Mouse (Mus musculus) kidney, adult 2 months (tissue): ENCODE measurements around the gene Pptc7. TPM values are rescaled to one million over a fixed set of nuclear protein-coding genes. Genes with fewer than 3 reads are reported as not detected.
A peak's percentile ranks its signal among the peaks of the same experiment; 100 is the strongest.

Source experiments
- DNase-seq: peaks from one replicate; pipeline ENCODE4 v3.0.0; 2021
- H3K27ac ChIP-seq: fragments of 200-500 bp; 2 replicates; pipeline ENCODE4 v1.5.1; 2012; ENCODE audit warnings: low read depth, low read length, control low read depth, inconsistent platforms; ENCODE audit not compliant: insufficient read depth
- H3K27me3 ChIP-seq: fragments of 200-500 bp; replicated peaks from 2 replicates; pipeline ENCODE4 v1.6.1; 2012; ENCODE audit warnings: mild to moderate bottlenecking, moderate library complexity, low read length, inconsistent platforms; ENCODE audit not compliant: control insufficient read depth, insufficient read depth
- H3K36me3 ChIP-seq: fragments of 200-500 bp; 2 replicates; pipeline ENCODE4 v1.6.1; 2012; ENCODE audit warnings: mild to moderate bottlenecking, moderate library complexity, low read length, inconsistent platforms; ENCODE audit not compliant: control insufficient read depth, insufficient read depth
- H3K4me1 ChIP-seq: fragments of 200-500 bp; 2 replicates; pipeline ENCODE4 v1.6.1; 2011; ENCODE audit warnings: low read length; ENCODE audit not compliant: control insufficient read depth, insufficient read depth
- H3K4me3 ChIP-seq: fragments of 200-500 bp; 2 replicates; pipeline ENCODE4 v1.5.1; 2011; ENCODE audit warnings: mild to moderate bottlenecking, low read depth, low read length, control low read depth; ENCODE audit not compliant: insufficient read depth
- CTCF ChIP-seq: fragments of 200-500 bp; conservative IDR thresholded peaks from 2 replicates; pipeline ENCODE4 v1.5.1; 2011; ENCODE audit warnings: low read depth, mild to moderate bottlenecking, control low read depth, low read length, moderate library complexity, mixed read lengths; ENCODE audit not compliant: insufficient read depth, insufficient read length
- POLR2A ChIP-seq: fragments of 200-500 bp; IDR thresholded peaks from one replicate; pipeline ENCODE4 v1.6.1; 2011; ENCODE audit warnings: low read depth, low read length, control low read depth
- WGBS: fragments of 180-500 bp; shearing (Covaris S2); methylation state at CpG from one replicate; pipeline ENCODE4 v1.1.7; 2018; 5-methylcytosine and 5-hydroxymethylcytosine counted together
- polyA plus RNA-seq: library from polyadenylated mRNA; depleted of rRNA; stranded (reverse); fragments of >200 nt; gene quantifications from 2 replicates; pipeline ENCODE4 v1.2.3, GENCODE M21; 2012

Gene Pptc7
- polyA plus RNA-seq, 1 experiment, result 28.8 TPM

- TF ChIP-seq POLR2A (no peak), CTCF (no peak)
- Histone ChIP-seq H3K4me3 (no peak overlapping the region), H3K36me3 (no peaks in the 10 kb centered on the region), H3K27me3 (no peaks in the 10 kb centered on the region), H3K27ac (no peak overlapping the region), H3K4me1 (peaks cover 3% of the 10 kb centered on the region; the same call in 1 of the 2 replicates)
- WGBS, result 58% methylated on average over 3 of the region's 3 CpGs
- DNase-seq, result no peak
Measured at GRCm38 (mm10) chr5:122334682-122335081, 50.5 kb downstream of the Pptc7 start.

GRCm38 (mm10) chr5:122336554-122337294 lies 52.6 kb downstream of the Pptc7 start:
- Histone ChIP-seq H3K36me3 (no peaks in the 10 kb centered on the region), H3K27ac (no peak overlapping the region), H3K27me3 (no peaks in the 10 kb centered on the region), H3K4me3 (no peak overlapping the region), H3K4me1 (peaks cover 3% of the 10 kb centered on the region; the same call in 1 of the 2 replicates)
- TF ChIP-seq CTCF, result no peak
- no peak for TF ChIP-seq POLR2A
- WGBS, result 89% methylated on average over 7 of the region's 7 CpGs
- DNase-seq, result no peak

GRCm38 (mm10) chr5:122342874-122343273 lies 58.7 kb downstream of the Pptc7 start:
- TF ChIP-seq CTCF (no peak), POLR2A (no peak)
- WGBS, result 77% methylated on average over 1 of the region's 1 CpGs
- H3K27me3 ChIP-seq, result no peaks in the 10 kb centered on the region
- DNase-seq, result no peak
- H3K27ac ChIP-seq, result no peak overlapping the region
- H3K4me1 ChIP-seq, result no peaks in the 10 kb centered on the region; the same call in 1 of the 2 replicates
- H3K4me3 ChIP-seq, result no peak overlapping the region
- H3K36me3 ChIP-seq, result no peaks in the 10 kb centered on the region

GRCm38 (mm10) chr5:122343768-122344167 lies 59.6 kb downstream of the Pptc7 start:
- H3K4me3 ChIP-seq, result no peak overlapping the region
- H3K27me3 ChIP-seq, result no peaks in the 10 kb centered on the region
- no peaks in the 10 kb centered on the region for H3K36me3 ChIP-seq
- H3K4me1 ChIP-seq, result no peaks in the 10 kb centered on the region; the same call in 1 of the 2 replicates
- no peak for TF ChIP-seq CTCF
- TF ChIP-seq POLR2A, result no peak
- WGBS, result 42% methylated on average over 7 of the region's 7 CpGs
- peak; percentile 24 for DNase-seq
- H3K27ac ChIP-seq, result no peak overlapping the region

GRCm38 (mm10) chr5:122344260-122344659 lies 60.1 kb downstream of the Pptc7 start:
- DNase-seq, result peak; percentile 80
- 5% methylated on average over 5 of the region's 5 CpGs for WGBS
- no peak overlapping the region for H3K4me3 ChIP-seq
- H3K4me1 ChIP-seq, result no peaks in the 10 kb centered on the region; the same call in 1 of the 2 replicates
- H3K36me3 ChIP-seq, result no peaks in the 10 kb centered on the region
- H3K27ac ChIP-seq, result no peak overlapping the region
- TF ChIP-seq POLR2A (no peak), CTCF (peak; percentile 93)
- H3K27me3 ChIP-seq, result no peaks in the 10 kb centered on the region

GRCm38 (mm10) chr5:122345777-122346176 lies 61.6 kb downstream of the Pptc7 start:
- no peaks in the 10 kb centered on the region for H3K27me3 ChIP-seq
- no peaks in the 10 kb centered on the region; the same call in 1 of the 2 replicates for H3K4me1 ChIP-seq
- no peak for DNase-seq
- H3K36me3 ChIP-seq, result no peaks in the 10 kb centered on the region
- no peak overlapping the region for H3K27ac ChIP-seq
- TF ChIP-seq POLR2A (no peak), CTCF (no peak)
- 82% methylated on average over 4 of the region's 4 CpGs for WGBS
- H3K4me3 ChIP-seq, result no peak overlapping the region

GRCm38 (mm10) chr5:122353807-122354491 lies 69.8 kb downstream of the Pptc7 start, which contains the start of the genes Rad9b and Vps29:
Gene Rad9b, minus strand, starts transcription at chr5:122354233.
Gene Vps29, plus strand, starts transcription at chr5:122354369.
- under 1% methylated on average over 51 of the region's 51 CpGs for WGBS
- H3K27ac ChIP-seq, result peak within 1 kb of the TSS; percentile 94
- peak; percentile 33 for TF ChIP-seq POLR2A
- no peak for TF ChIP-seq CTCF
- H3K36me3 ChIP-seq, result no peaks in the 10 kb centered on the region
- H3K4me1 ChIP-seq, result no peaks in the 10 kb centered on the region
- DNase-seq, result peak; percentile 99
- peak within 1 kb of the TSS; percentile 69 for H3K4me3 ChIP-seq
- no peaks in the 10 kb centered on the region for H3K27me3 ChIP-seq
